Mouse (Mus musculus) mammary gland, adult 2 months (tissue): ENCODE data around the gene Olfr1321. TPM values are rescaled to one million over a fixed set of nuclear protein-coding genes. Genes with fewer than 3 reads are reported as not detected.

ENCODE experiments used
- polyA plus RNA-seq: library from polyadenylated mRNA; depleted of rRNA; stranded (reverse); fragments of >200 nt; gene quantifications from 2 replicates; pipeline ENCODE4 v1.2.3, GENCODE M21; 2012; ENCODE audit warnings: low replicate concordance; rRNA removed

The Olfr1321 gene
- polyA plus RNA-seq: not detected in 2 replicates

DNA sequence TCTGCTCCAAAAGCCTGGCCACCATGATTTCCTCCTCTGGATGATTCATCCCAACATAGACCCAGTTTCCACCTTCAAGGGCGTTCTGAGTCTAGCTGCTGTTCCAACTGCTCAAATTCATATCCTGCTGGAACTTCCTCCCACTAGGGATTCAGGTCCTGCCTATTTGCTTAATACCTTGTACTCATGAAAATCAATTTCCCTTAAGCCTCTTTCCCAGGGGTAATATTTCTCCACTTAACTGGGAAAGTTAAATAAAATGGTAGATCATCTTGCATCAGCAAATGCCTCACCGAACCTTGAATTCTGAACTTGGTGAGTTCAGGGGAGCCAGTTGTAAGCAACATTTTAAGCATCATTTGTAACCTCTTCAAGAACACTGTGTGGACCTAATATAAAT lies at the start of gene Olfr1321:
Gene Olfr1321 (minus strand): TSS at position 101 of the 400 bp plus-strand sequence.

Other genes starting within 250 kb of the Olfr1321 start
- gene Olfr1320, start 62.7 kb downstream of the Olfr1321 start, polyA plus RNA-seq: not detected in 2 replicates
- gene Igsf1, start 62.7 kb upstream of the Olfr1321 start, polyA plus RNA-seq: 0.29 and 0.47 TPM in 2 replicates
- not detected in 2 replicates for gene Olfr1322, start 156.4 kb upstream of the Olfr1321 start, polyA plus RNA-seq